Mouse (Mus musculus) forebrain, embryonic 13.5 days (tissue): Measurements from ENCODE around the gene Ptger2. TPM values are rescaled to one million over a fixed set of nuclear protein-coding genes. Genes with fewer than 3 reads are reported as not detected.

Experiments used
- ATAC-seq: fragments of 200-750 bp; cut with Nextera tagmentation; 2 replicates; pipeline ENCODE4 v1.8.0; 2017
- H3K27ac ChIP-seq: fragments of 300-500 bp; sonication (generic); 2 replicates; pipeline ENCODE4 v1.5.1; 2015; ENCODE audit warnings: inconsistent platforms, mild to moderate bottlenecking, moderate library complexity
- H3K27me3 ChIP-seq: fragments of 300-500 bp; sonication (generic); 2 replicates; pipeline ENCODE4 v1.6.1; 2015; ENCODE audit warnings: mild to moderate bottlenecking, inconsistent platforms
- H3K36me3 ChIP-seq: fragments of 300-500 bp; sonication (generic); 2 replicates; pipeline ENCODE4 v1.6.1; 2015; ENCODE audit warnings: mild to moderate bottlenecking, inconsistent platforms; ENCODE audit not compliant: poor library complexity, severe bottlenecking
- H3K4me1 ChIP-seq: fragments of 300-500 bp; sonication (generic); 2 replicates; pipeline ENCODE4 v1.6.1; 2015; ENCODE audit warnings: inconsistent platforms
- H3K4me2 ChIP-seq: fragments of 300-500 bp; sonication (generic); 2 replicates; pipeline ENCODE4 v1.6.1; 2015; ENCODE audit warnings: inconsistent platforms, mild to moderate bottlenecking, moderate library complexity
- H3K4me3 ChIP-seq: fragments of 300-500 bp; sonication (generic); 2 replicates; pipeline ENCODE4 v1.5.1; 2015; ENCODE audit warnings: mild to moderate bottlenecking, inconsistent platforms
- H3K9ac ChIP-seq: fragments of 300-500 bp; sonication (generic); 2 replicates; pipeline ENCODE4 v1.6.1; 2015; ENCODE audit warnings: mild to moderate bottlenecking, inconsistent platforms
- H3K9me3 ChIP-seq: fragments of 300-500 bp; sonication (generic); replicated peaks from 2 replicates; pipeline ENCODE4 v1.6.1; 2016; ENCODE audit warnings: inconsistent platforms
- WGBS: fragments of 180-500 bp; shearing (Covaris S2); methylation state at CpG from one replicate; pipeline ENCODE4 v1.1.7; 2015; 5-methylcytosine and 5-hydroxymethylcytosine counted together
- polyA plus RNA-seq: library from polyadenylated mRNA; unstranded; fragments of >200 nt; fragmentation: Nextera tagmentation; extraction: Ambion mirVana; gene quantifications from 2 replicates; pipeline ENCODE4 v1.2.1, GENCODE M21; 2015

Ptger2 gene
- polyA plus RNA-seq, 1 experiment from 2014 or later = 0.05 TPM

- H3K4me1 ChIP-seq = no peaks in the 10 kb centered on the region
- no peak overlapping the region for H3K4me2 ChIP-seq
- no peaks in the 10 kb centered on the region for H3K27me3 ChIP-seq
- no peaks in the 10 kb centered on the region for H3K36me3 ChIP-seq
- no peak overlapping the region for H3K4me3 ChIP-seq
- 85% methylated on average over 4 of the region's 4 CpGs for WGBS
- no peak for ATAC-seq
- H3K9ac ChIP-seq = no peak overlapping the region
- H3K27ac ChIP-seq = no peak overlapping the region
- no peaks in the 10 kb centered on the region for H3K9me3 ChIP-seq
These were observed 17.8 kb downstream of the Ptger2 start for GRCm38 (mm10) chr14:45005698-45006283.

GRCm38 (mm10) chr14:45009242-45009641, 21.2 kb downstream of the Ptger2 start:
- no peak for ATAC-seq
- Histone ChIP-seq H3K27me3 (no peaks in the 10 kb centered on the region), H3K27ac (no peak overlapping the region), H3K4me3 (no peak overlapping the region), H3K9ac (no peak overlapping the region), H3K36me3 (no peaks in the 10 kb centered on the region), H3K9me3 (no peaks in the 10 kb centered on the region), H3K4me2 (no peak overlapping the region), H3K4me1 (no peaks in the 10 kb centered on the region)
- WGBS = 73% methylated on average over 1 of the region's 1 CpGs

- H3K27ac ChIP-seq = no peak overlapping the region
- 72% methylated on average over 2 of the region's 2 CpGs for WGBS
These were observed 23.3 kb downstream of the Ptger2 start for GRCm38 (mm10) chr14:45011260-45011659.

GRCm38 (mm10) chr14:45011671-45012070, 23.7 kb downstream of the Ptger2 start:
- Histone ChIP-seq H3K27me3 (no peaks in the 10 kb centered on the region), H3K4me3 (no peak overlapping the region), H3K36me3 (no peaks in the 10 kb centered on the region), H3K27ac (no peak overlapping the region), H3K9ac (no peak overlapping the region), H3K4me2 (no peak overlapping the region), H3K4me1 (no peaks in the 10 kb centered on the region), H3K9me3 (no peaks in the 10 kb centered on the region)
- no peak for ATAC-seq
- WGBS = 94% methylated on average over 6 of the region's 6 CpGs

More at GRCm38 (mm10) chr14:45011260-45011659, 23.3 kb downstream of the Ptger2 start:
- Histone ChIP-seq H3K36me3 (no peaks in the 10 kb centered on the region), H3K4me3 (no peak overlapping the region), H3K9me3 (no peaks in the 10 kb centered on the region), H3K4me2 (no peak overlapping the region), H3K4me1 (no peaks in the 10 kb centered on the region), H3K9ac (no peak overlapping the region), H3K27me3 (no peaks in the 10 kb centered on the region)
- no peak for ATAC-seq

GRCm38 (mm10) chr14:45021551-45021950, 33.6 kb downstream of the Ptger2 start:
- no peaks in the 10 kb centered on the region for H3K9me3 ChIP-seq
- WGBS = 90% methylated on average over 3 of the region's 3 CpGs
- no peaks in the 10 kb centered on the region for H3K27me3 ChIP-seq
- H3K4me1 ChIP-seq = no peaks in the 10 kb centered on the region
- no peak for ATAC-seq
- H3K9ac ChIP-seq = no peak overlapping the region
- no peaks in the 10 kb centered on the region for H3K36me3 ChIP-seq
- no peak overlapping the region for H3K4me2 ChIP-seq
- no peak overlapping the region for H3K27ac ChIP-seq
- H3K4me3 ChIP-seq = no peak overlapping the region

- Histone ChIP-seq H3K9ac (no peak overlapping the region), H3K9me3 (no peaks in the 10 kb centered on the region), H3K36me3 (no peaks in the 10 kb centered on the region), H3K27me3 (no peaks in the 10 kb centered on the region), H3K27ac (no peak overlapping the region), H3K4me2 (no peak overlapping the region), H3K4me3 (no peak overlapping the region), H3K4me1 (no peaks in the 10 kb centered on the region)
- 84% methylated on average over 3 of the region's 3 CpGs for WGBS
- ATAC-seq = no peak
These were observed 46.3 kb downstream of the Ptger2 start for GRCm38 (mm10) chr14:45034293-45034692.

- Histone ChIP-seq H3K4me2 (no peak overlapping the region), H3K27me3 (no peaks in the 10 kb centered on the region), H3K4me3 (no peak overlapping the region), H3K9ac (no peak overlapping the region), H3K27ac (no peak overlapping the region), H3K9me3 (no peaks in the 10 kb centered on the region), H3K4me1 (no peaks in the 10 kb centered on the region), H3K36me3 (no peaks in the 10 kb centered on the region)
- no peak for ATAC-seq
- 89% methylated on average over 1 of the region's 1 CpGs for WGBS
These were observed 48.6 kb downstream of the Ptger2 start for GRCm38 (mm10) chr14:45036579-45036978.

- 86% methylated on average over 7 of the region's 7 CpGs for WGBS
- H3K36me3 ChIP-seq = no peaks in the 10 kb centered on the region
- H3K4me3 ChIP-seq = no peak overlapping the region
- H3K27ac ChIP-seq = no peak overlapping the region
- ATAC-seq = no peak
- H3K27me3 ChIP-seq = no peaks in the 10 kb centered on the region
- H3K4me1 ChIP-seq = no peaks in the 10 kb centered on the region
- H3K9ac ChIP-seq = no peak overlapping the region
- H3K9me3 ChIP-seq = no peaks in the 10 kb centered on the region
- H3K4me2 ChIP-seq = no peak overlapping the region
These were observed 50.1 kb downstream of the Ptger2 start for GRCm38 (mm10) chr14:45038052-45038451.

- Histone ChIP-seq H3K27me3 (no peaks in the 10 kb centered on the region), H3K36me3 (no peaks in the 10 kb centered on the region), H3K4me3 (no peak overlapping the region), H3K9me3 (no peaks in the 10 kb centered on the region), H3K4me1 (no peaks in the 10 kb centered on the region), H3K4me2 (no peak overlapping the region), H3K9ac (no peak overlapping the region), H3K27ac (no peak overlapping the region)
- WGBS = 93% methylated on average over 5 of the region's 5 CpGs
- no peak for ATAC-seq
These were observed 53.0 kb downstream of the Ptger2 start for GRCm38 (mm10) chr14:45040851-45041475.

- Histone ChIP-seq H3K9ac (no peak overlapping the region), H3K27ac (no peak overlapping the region)
- 64% methylated on average over 2 of the region's 2 CpGs for WGBS
These were observed 60.1 kb downstream of the Ptger2 start for GRCm38 (mm10) chr14:45048128-45048527.

GRCm38 (mm10) chr14:45049689-45050418, 61.9 kb downstream of the Ptger2 start:
- 78% methylated on average over 7 of the region's 7 CpGs for WGBS
- Histone ChIP-seq H3K4me2 (no peak overlapping the region), H3K36me3 (no peaks in the 10 kb centered on the region), H3K9me3 (no peaks in the 10 kb centered on the region), H3K4me3 (no peak overlapping the region), H3K27ac (no peak overlapping the region), H3K9ac (no peak overlapping the region), H3K27me3 (no peaks in the 10 kb centered on the region), H3K4me1 (no peaks in the 10 kb centered on the region)
- no peak for ATAC-seq

More at GRCm38 (mm10) chr14:45048128-45048527, 60.1 kb downstream of the Ptger2 start:
- no peaks in the 10 kb centered on the region for H3K36me3 ChIP-seq
- no peak overlapping the region for H3K4me2 ChIP-seq
- no peaks in the 10 kb centered on the region for H3K27me3 ChIP-seq
- no peaks in the 10 kb centered on the region for H3K4me1 ChIP-seq
- H3K9me3 ChIP-seq = no peaks in the 10 kb centered on the region
- ATAC-seq = no peak
- no peak overlapping the region for H3K4me3 ChIP-seq

- H3K4me1 ChIP-seq = no peaks in the 10 kb centered on the region
- H3K27ac ChIP-seq = no peak overlapping the region
- no peak overlapping the region for H3K4me2 ChIP-seq
- H3K4me3 ChIP-seq = no peak overlapping the region
- no peaks in the 10 kb centered on the region for H3K9me3 ChIP-seq
- no peak overlapping the region for H3K9ac ChIP-seq
- WGBS = 72% methylated on average over 1 of the region's 1 CpGs
- ATAC-seq = no peak
- no peaks in the 10 kb centered on the region for H3K36me3 ChIP-seq
- no peaks in the 10 kb centered on the region for H3K27me3 ChIP-seq
These were observed 62.4 kb downstream of the Ptger2 start for GRCm38 (mm10) chr14:45050419-45050776.
